Mouse (Mus musculus): Measurements from ENCODE around the gene Catsperg1. TPM values are rescaled to one million over a fixed set of nuclear protein-coding genes. Genes with fewer than 3 reads are reported as not detected.
A peak's percentile ranks its signal among the peaks of the same experiment; 100 is the strongest.

Gene Catsperg1
- polyA plus RNA-seq, 1 experiment from 2014 or later = 0.78 TPM

GRCm38 (mm10) chr7:29167656-29168055, 46.2 kb downstream of the Catsperg1 start:
- Histone ChIP-seq H3K4me1 (peaks cover 46% of the 10 kb centered on the region), H3K27ac (no peak overlapping the region), H3K4me3 (replicated peaks) (peak overlapping the region; percentile 70), H3K9ac (peak overlapping the region; percentile 76; the same call in 1 of the 2 replicates), H3K36me3 (replicated peaks) (peaks cover 5% of the 10 kb centered on the region; the same call in 1 of the 2 replicates), H3K4me2 (peak overlapping the region; percentile 78), H3K9me3 (no peaks in the 10 kb centered on the region), H3K27me3 (peaks cover 37% of the 10 kb centered on the region)
- WGBS = 11% methylated on average over 19 of the region's 19 CpGs
- ATAC-seq (ENCODE audit: low FRiP score) = no peak

GRCm38 (mm10) chr7:29162750-29163525, 50.9 kb downstream of the Catsperg1 start:
- peaks cover 9% of the 10 kb centered on the region for H3K4me1 ChIP-seq
- no peak overlapping the region for H3K4me2 ChIP-seq
- WGBS = 20% methylated on average over 9 of the region's 9 CpGs
- no peak for ATAC-seq (ENCODE audit: low FRiP score)
- H3K4me3 ChIP-seq (replicated peaks) = no peak overlapping the region
- no peak overlapping the region for H3K9ac ChIP-seq
- H3K36me3 ChIP-seq (replicated peaks) = peaks cover 17% of the 10 kb centered on the region; the same call in 1 of the 2 replicates
- no peak overlapping the region for H3K27ac ChIP-seq
- no peaks in the 10 kb centered on the region for H3K9me3 ChIP-seq
- peaks cover 37% of the 10 kb centered on the region for H3K27me3 ChIP-seq

- Histone ChIP-seq H3K27me3 (peaks cover 34% of the 10 kb centered on the region), H3K36me3 (replicated peaks) (peaks cover 17% of the 10 kb centered on the region; the same call in 1 of the 2 replicates), H3K4me2 (no peak overlapping the region), H3K9ac (no peak overlapping the region), H3K9me3 (no peaks in the 10 kb centered on the region), H3K4me1 (peaks cover 4% of the 10 kb centered on the region), H3K27ac (no peak overlapping the region), H3K4me3 (replicated peaks) (no peak overlapping the region)
- WGBS = 88% methylated on average over 5 of the region's 5 CpGs
- no peak for ATAC-seq (ENCODE audit: low FRiP score)
Observed at GRCm38 (mm10) chr7:29162294-29162693, 51.5 kb downstream of the Catsperg1 start.

- peaks cover 15% of the 10 kb centered on the region; the same call in 1 of the 2 replicates for H3K36me3 ChIP-seq (replicated peaks)
- WGBS = 2% methylated on average over 5 of the region's 5 CpGs
- H3K4me2 ChIP-seq = no peak overlapping the region
- H3K27me3 ChIP-seq = peaks cover 37% of the 10 kb centered on the region
- H3K27ac ChIP-seq = no peak overlapping the region
- ATAC-seq (ENCODE audit: low FRiP score) = no peak
- H3K4me1 ChIP-seq = peaks cover 16% of the 10 kb centered on the region
- no peak overlapping the region for H3K9ac ChIP-seq
- no peak overlapping the region for H3K4me3 ChIP-seq (replicated peaks)
- 0 out of 2 replicates have a peak, but pooled peaks cover 4% of the 10 kb centered on the region for H3K9me3 ChIP-seq
Observed at GRCm38 (mm10) chr7:29158264-29158663, 55.6 kb downstream of the Catsperg1 start.

GRCm38 (mm10) chr7:29155838-29156782, 57.7 kb downstream of the Catsperg1 start, which contains the start of gene Fam98c:
Gene Fam98c (minus strand): TSS chr7:29156234.
- peaks cover 34% of the 10 kb centered on the region for H3K27me3 ChIP-seq
- H3K4me2 ChIP-seq = peak within 1 kb of the TSS; percentile 89
- peak within 1 kb of the TSS; percentile 92 for H3K27ac ChIP-seq
- H3K4me1 ChIP-seq = peaks cover 16% of the 10 kb centered on the region
- peak; percentile 87 for ATAC-seq (ENCODE audit: low FRiP score)
- H3K9ac ChIP-seq = peak within 1 kb of the TSS; percentile 73
- peak within 1 kb of the TSS; percentile 66 for H3K4me3 ChIP-seq (replicated peaks)
- H3K36me3 ChIP-seq (replicated peaks) = peaks cover 6% of the 10 kb centered on the region; the same call in 1 of the 2 replicates
- WGBS = 4% methylated on average over 67 of the region's 68 CpGs
- H3K9me3 ChIP-seq = 0 out of 2 replicates have a peak, but pooled peaks cover 4% of the 10 kb centered on the region

GRCm38 (mm10) chr7:29155196-29155837, 58.5 kb downstream of the Catsperg1 start:
- Histone ChIP-seq H3K27me3 (peaks cover 34% of the 10 kb centered on the region), H3K36me3 (replicated peaks) (0 out of 2 replicates have a peak, but pooled peaks cover 3% of the 10 kb centered on the region), H3K4me3 (replicated peaks) (peak overlapping the region; percentile 66), H3K27ac (peak overlapping the region; percentile 92), H3K9ac (peak overlapping the region; percentile 73), H3K9me3 (0 out of 2 replicates have a peak, but pooled peaks cover 4% of the 10 kb centered on the region), H3K4me1 (peaks cover 16% of the 10 kb centered on the region), H3K4me2 (peak overlapping the region; percentile 89)
- 8% methylated on average over 35 of the region's 37 CpGs for WGBS
- ATAC-seq (ENCODE audit: low FRiP score) = peak; percentile 94

- H3K4me2 ChIP-seq = no peak overlapping the region
- H3K4me3 ChIP-seq (replicated peaks) = no peak overlapping the region
- ATAC-seq (ENCODE audit: low FRiP score) = no peak
- H3K4me1 ChIP-seq = peaks cover 16% of the 10 kb centered on the region
- H3K27ac ChIP-seq = no peak overlapping the region
- 0 out of 2 replicates have a peak, but pooled peaks cover 3% of the 10 kb centered on the region for H3K36me3 ChIP-seq (replicated peaks)
- 96% methylated on average over 14 of the region's 14 CpGs for WGBS
- peaks cover 24% of the 10 kb centered on the region for H3K27me3 ChIP-seq
- no peak overlapping the region for H3K9ac ChIP-seq
- H3K9me3 ChIP-seq = 0 out of 2 replicates have a peak, but pooled peaks cover 4% of the 10 kb centered on the region
Observed at GRCm38 (mm10) chr7:29154018-29154720, 59.7 kb downstream of the Catsperg1 start.

- Histone ChIP-seq H3K27me3 (peaks cover 5% of the 10 kb centered on the region; the same call in 1 of the 2 replicates), H3K4me2 (no peak overlapping the region), H3K36me3 (replicated peaks) (0 out of 2 replicates have a peak, but pooled peaks cover 3% of the 10 kb centered on the region), H3K9me3 (0 out of 2 replicates have a peak, but pooled peaks cover 4% of the 10 kb centered on the region), H3K4me1 (peaks cover 8% of the 10 kb centered on the region), H3K27ac (no peak overlapping the region), H3K4me3 (replicated peaks) (no peak overlapping the region), H3K9ac (no peak overlapping the region)
- ATAC-seq (ENCODE audit: low FRiP score) = no peak
- WGBS = 72% methylated on average over 10 of the region's 10 CpGs
Observed at GRCm38 (mm10) chr7:29151486-29151885, 62.3 kb downstream of the Catsperg1 start.

GRCm38 (mm10) chr7:29148771-29149170, 65.1 kb downstream of the Catsperg1 start:
- Histone ChIP-seq H3K4me3 (replicated peaks) (no peak overlapping the region), H3K27ac (no peak overlapping the region), H3K27me3 (peaks cover 5% of the 10 kb centered on the region; the same call in 1 of the 2 replicates), H3K4me2 (no peak overlapping the region), H3K9ac (no peak overlapping the region), H3K9me3 (no peaks in the 10 kb centered on the region), H3K36me3 (replicated peaks) (no peaks in the 10 kb centered on the region), H3K4me1 (no peaks in the 10 kb centered on the region)
- WGBS = 87% methylated on average over 15 of the region's 15 CpGs
- ATAC-seq (ENCODE audit: low FRiP score) = no peak

GRCm38 (mm10) chr7:29146625-29147367, 67.0 kb downstream of the Catsperg1 start:
- WGBS = 87% methylated on average over 7 of the region's 7 CpGs
- no peaks in the 10 kb centered on the region for H3K9me3 ChIP-seq
- H3K9ac ChIP-seq = no peak overlapping the region
- no peaks in the 10 kb centered on the region for H3K36me3 ChIP-seq (replicated peaks)
- H3K27me3 ChIP-seq = peaks cover 5% of the 10 kb centered on the region; the same call in 1 of the 2 replicates
- no peak overlapping the region for H3K4me3 ChIP-seq (replicated peaks)
- no peak overlapping the region for H3K27ac ChIP-seq
- H3K4me1 ChIP-seq = no peaks in the 10 kb centered on the region
- ATAC-seq (ENCODE audit: low FRiP score) = no peak
- no peak overlapping the region for H3K4me2 ChIP-seq
